In the genomic region with DNA sequence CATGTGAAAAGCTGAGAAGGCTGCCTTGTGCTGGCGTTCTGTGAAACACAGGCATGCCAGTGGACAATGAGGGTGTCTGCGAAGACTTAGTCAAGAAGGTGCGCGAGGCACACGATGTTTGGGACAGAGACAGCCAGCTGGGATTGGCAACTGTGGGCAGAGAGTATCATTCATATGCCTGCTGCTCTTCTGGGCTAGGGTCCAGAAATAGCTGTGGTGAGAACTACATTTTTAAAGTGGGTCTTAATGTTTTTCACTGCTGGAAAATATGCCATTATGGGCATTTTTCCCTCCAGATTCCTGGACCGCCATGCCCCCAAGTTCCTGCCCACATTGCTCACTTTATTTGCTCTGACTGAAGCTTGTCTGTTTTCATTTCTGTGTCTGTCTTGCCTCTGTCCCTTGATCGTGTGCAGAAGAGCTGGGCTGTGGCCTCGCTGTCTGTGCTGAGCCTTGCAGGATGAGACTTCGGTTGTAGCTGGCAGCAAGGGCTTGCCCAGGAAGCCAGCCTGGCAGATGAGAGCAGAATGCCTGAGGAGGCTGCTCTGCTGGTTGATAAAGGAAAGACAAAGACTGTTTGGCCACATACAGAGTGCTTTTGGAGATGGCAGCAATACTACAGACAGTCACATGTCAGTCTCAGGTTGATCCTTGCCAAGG, we compare ENCODE assay signal across 13 mouse cellular contexts. TPM values are rescaled to one million over a fixed set of nuclear protein-coding genes. Genes with fewer than 3 reads are reported as not detected.
DNase-seq lines count a peak whose midpoint lies in the region; ATAC-seq and TF ChIP-seq lines count a peak whose summit lies in the region.
"Had no signal": no experiment of that assay in that cellular context is flagged by ENCODE, and none has a peak within 500 bp of the region (broad histone marks: within the 10 kb centered on the region; RNA-seq: fewer than 3 reads in every experiment).

No protein-coding gene starts in this region.

- no peak overlapping the region for H3K27ac ChIP-seq in forebrain, postnatal 0 days (ENCODE audit: low read depth, low read length)
- no peak overlapping the region for H3K27ac ChIP-seq in forebrain, embryonic 15.5 days (replicated peaks)
- H3K27ac ChIP-seq: forebrain, embryonic 13.5 days; stomach, postnatal 0 days had no signal

- WGBS in forebrain, postnatal 0 days = 59% methylated on average over 9 of the region's 9 CpGs
- WGBS in forebrain, embryonic 15.5 days = 69% methylated on average over 9 of the region's 9 CpGs

- H3K27me3 ChIP-seq in forebrain, postnatal 0 days (ENCODE audit: insufficient read depth, low read length) = no peaks in the 10 kb centered on the region
- no peaks in the 10 kb centered on the region for H3K27me3 ChIP-seq in forebrain, embryonic 15.5 days
- H3K27me3 ChIP-seq: forebrain, embryonic 13.5 days had no signal

- no peaks in the 10 kb centered on the region for H3K36me3 ChIP-seq in forebrain, postnatal 0 days (ENCODE audit: insufficient read depth)
- no peaks in the 10 kb centered on the region for H3K36me3 ChIP-seq in forebrain, embryonic 15.5 days

- H3K4me1 ChIP-seq in forebrain, postnatal 0 days (ENCODE audit: insufficient read depth) = no peaks in the 10 kb centered on the region
- H3K4me1 ChIP-seq in forebrain, embryonic 15.5 days = peaks cover 7% of the 10 kb centered on the region; the same call in 1 of the 2 replicates
- H3K4me1 ChIP-seq: forebrain, embryonic 13.5 days had no signal

- H3K4me2 ChIP-seq in forebrain, postnatal 0 days (ENCODE audit: low read depth) = no peak overlapping the region
- no peak overlapping the region for H3K4me2 ChIP-seq in forebrain, embryonic 15.5 days (replicated peaks)
- H3K4me2 ChIP-seq: forebrain, embryonic 13.5 days had no signal

- no peak overlapping the region for H3K4me3 ChIP-seq in forebrain, postnatal 0 days (ENCODE audit: low read depth, low read length)
- no peak overlapping the region for H3K4me3 ChIP-seq in forebrain, embryonic 15.5 days
- H3K4me3 ChIP-seq: forebrain, embryonic 13.5 days had no signal

- intact Hi-C loops in left cerebral cortex, postnatal 25 days (cut with DNase I) = no loop called here

- no peaks in the 10 kb centered on the region for H3K9me3 ChIP-seq in forebrain, postnatal 0 days (ENCODE audit: low read length)
- H3K9me3 ChIP-seq in forebrain, embryonic 15.5 days = no peaks in the 10 kb centered on the region
- H3K9me3 ChIP-seq: forebrain, embryonic 13.5 days had no signal

- DNase-seq in forebrain, postnatal 0 days = peak; percentile 53
- DNase-seq in 3T3-L1 (ENCODE audit: low read depth, low spot score) = peak; percentile 63
- DNase-seq in brain, adult 2 months (ENCODE audit: low read depth, low spot score) = peak; percentile 82
- peak; percentile 39 to 77 for DNase-seq in left cerebral cortex, postnatal 25 days (ENCODE audit: low spot score in 2 of 2)
- DNase-seq in heart, adult 11 months = no peak
- DNase-seq in embryo, embryonic 10.5 days (ENCODE audit: low spot score) = no peak
- DNase-seq in embryo, embryonic 9.5 days (ENCODE audit: extremely low spot score) = no peak
- DNase-seq: kidney, postnatal 10 days; liver, postnatal 0 days had no signal

- H3K9ac ChIP-seq in forebrain, postnatal 0 days = no peak overlapping the region
- H3K9ac ChIP-seq in forebrain, embryonic 15.5 days (replicated peaks) = no peak overlapping the region
- H3K9ac ChIP-seq: forebrain, embryonic 13.5 days; liver, postnatal 0 days had no signal

- no peak for TF ChIP-seq CTCF in forebrain, postnatal 0 days (IDR thresholded peaks at IDR 0.05; ENCODE audit: low read depth)

- peak; percentile 71 for ATAC-seq in forebrain, postnatal 0 days
- ATAC-seq in forebrain, embryonic 15.5 days (replicated peaks) = no peak
- ATAC-seq: forebrain, embryonic 13.5 days; liver, postnatal 0 days had no signal

RNA-seq across cellular contexts. Expression of a gene that starts 42.0 kb away (rescaled TPM):
- 0.71 and 0.92 TPM in 2 replicates for total RNA-seq in forebrain, postnatal 0 days (2014; rRNA removed)
- 0.43 and 0.63 TPM in 2 replicates for polyA plus RNA-seq in forebrain, postnatal 0 days (2015; fragmentation: Nextera tagmentation; extraction: Ambion mirVana)
- 0.32 and 0.37 TPM in 2 replicates for polyA plus RNA-seq in forebrain, embryonic 15.5 days (2015; fragmentation: Nextera tagmentation; extraction: Ambion mirVana)
- total RNA-seq in left cerebral cortex, postnatal 25 days (2021) = 1 to 10 TPM; 4.3 to 5.2 TPM
- total RNA-seq: neutrophil, adult 5-6 weeks had no signal

Comparison
In these comparisons a context has a peak if more than half of its experiments do, and no peak if none do; other contexts are left out.
1. DNase-seq: peak in forebrain, postnatal 0 days (single experiment), 3T3-L1 (single experiment), brain, adult 2 months (single experiment) and left cerebral cortex, postnatal 25 days (2 of 2); none in heart, adult 11 months (single experiment), embryo, embryonic 10.5 days (single experiment) and embryo, embryonic 9.5 days (single experiment).